Mouse (Mus musculus) intestine, postnatal 0 days (tissue): ENCODE measurements around the gene Slc29a3. TPM values are rescaled to one million over a fixed set of nuclear protein-coding genes. Genes with fewer than 3 reads are reported as not detected.

Experiments
- ATAC-seq: fragments of 200-750 bp; cut with Nextera tagmentation; 2 replicates; pipeline ENCODE4 v1.8.0; 2017; ENCODE audit warnings: mild to moderate bottlenecking, moderate TSS enrichment, moderate library complexity
- H3K27ac ChIP-seq: fragments of 300-500 bp; sonication (generic); 2 replicates; pipeline ENCODE4 v1.5.1; 2014; ENCODE audit warnings: mild to moderate bottlenecking, low read depth, low read length, moderate library complexity
- H3K27me3 ChIP-seq: fragments of 300-500 bp; sonication (generic); replicated peaks from 2 replicates; pipeline ENCODE4 v1.6.1; 2014; ENCODE audit warnings: low read length, mixed read lengths; ENCODE audit not compliant: control insufficient read depth, insufficient read depth
- H3K36me3 ChIP-seq: fragments of 300-500 bp; sonication (generic); 2 replicates; pipeline ENCODE4 v1.6.1; 2014; ENCODE audit warnings: mild to moderate bottlenecking, moderate library complexity; ENCODE audit not compliant: control insufficient read depth, insufficient read depth
- H3K4me1 ChIP-seq: fragments of 300-500 bp; sonication (generic); replicated peaks from 2 replicates; pipeline ENCODE4 v1.6.1; 2014; ENCODE audit warnings: antibody characterized with exemption, low read length, mixed read lengths; ENCODE audit not compliant: control insufficient read depth, insufficient read depth
- H3K4me2 ChIP-seq: fragments of 300-500 bp; sonication (generic); replicated peaks from 2 replicates; pipeline ENCODE4 v1.6.1; 2014; ENCODE audit warnings: low read depth, mild to moderate bottlenecking, moderate library complexity
- H3K4me3 ChIP-seq: fragments of 300-500 bp; sonication (generic); 2 replicates; pipeline ENCODE4 v1.5.1; 2014; ENCODE audit warnings: low read depth, low read length
- H3K9ac ChIP-seq: fragments of 300-500 bp; sonication (generic); 2 replicates; pipeline ENCODE4 v1.6.1; 2014; ENCODE audit warnings: mild to moderate bottlenecking, low read depth, low read length
- H3K9me3 ChIP-seq: fragments of 300-500 bp; sonication (generic); 2 replicates; pipeline ENCODE4 v1.6.1; 2016; ENCODE audit warnings: mixed run types; ENCODE audit not compliant: control insufficient read depth
- CTCF ChIP-seq: sonication (generic); IDR thresholded peaks from 2 replicates; pipeline ENCODE4 v1.5.1; 2016; ENCODE audit warnings: low read depth, mild to moderate bottlenecking, control low read depth, antibody characterized with exemption, moderate library complexity
- WGBS: fragments of 180-500 bp; shearing (Covaris S2); extraction: QIAGEN DNeasy Blood & Tissue Kit; methylation state at CpG from one replicate; pipeline ENCODE4 v1.1.7; 2014; 5-methylcytosine and 5-hydroxymethylcytosine counted together
- polyA plus RNA-seq: library from polyadenylated mRNA; unstranded; fragments of >200 nt; fragmentation: Nextera tagmentation; extraction: Ambion mirVana; gene quantifications from 2 replicates; pipeline ENCODE4 v1.2.1, GENCODE M21; 2015

The Slc29a3 gene
- polyA plus RNA-seq, 1 experiment from 2014 or later: 6.3 TPM

- Histone ChIP-seq H3K9ac (no peak overlapping the region), H3K4me2 (no peak overlapping the region), H3K27me3 (no peaks in the 10 kb centered on the region), H3K4me3 (no peak overlapping the region), H3K36me3 (peaks cover 12% of the 10 kb centered on the region; the same call in 1 of the 2 replicates), H3K27ac (no peak overlapping the region), H3K9me3 (no peaks in the 10 kb centered on the region), H3K4me1 (no peaks in the 10 kb centered on the region)
- 41% methylated on average over 5 of the region's 5 CpGs for WGBS
- no peak for ATAC-seq
- no peak for TF ChIP-seq CTCF
These were observed 25.3 kb downstream of the Slc29a3 start for GRCm38 (mm10) chr10:60727301-60727700.

GRCm38 (mm10) chr10:60726896-60727295 lies 25.7 kb downstream of the Slc29a3 start:
- Histone ChIP-seq H3K9ac (no peak overlapping the region), H3K27ac (no peak overlapping the region), H3K4me2 (no peak overlapping the region), H3K4me1 (no peaks in the 10 kb centered on the region), H3K9me3 (no peaks in the 10 kb centered on the region), H3K4me3 (no peak overlapping the region), H3K36me3 (peaks cover 12% of the 10 kb centered on the region; the same call in 1 of the 2 replicates), H3K27me3 (no peaks in the 10 kb centered on the region)
- no peak for TF ChIP-seq CTCF
- no peak for ATAC-seq
- 72% methylated on average over 3 of the region's 3 CpGs for WGBS

- Histone ChIP-seq H3K4me1 (no peaks in the 10 kb centered on the region), H3K9me3 (no peaks in the 10 kb centered on the region), H3K9ac (no peak overlapping the region), H3K4me2 (no peak overlapping the region), H3K4me3 (no peak overlapping the region), H3K27me3 (no peaks in the 10 kb centered on the region), H3K36me3 (peaks cover 16% of the 10 kb centered on the region; the same call in 1 of the 2 replicates), H3K27ac (no peak overlapping the region)
- no peak for TF ChIP-seq CTCF
- no peak for ATAC-seq
- WGBS: 81% methylated on average over 6 of the region's 6 CpGs
These were observed 28.1 kb downstream of the Slc29a3 start for GRCm38 (mm10) chr10:60724496-60724895.

GRCm38 (mm10) chr10:60723345-60723744 lies 29.2 kb downstream of the Slc29a3 start:
- ATAC-seq: no peak
- H3K4me1 ChIP-seq: no peaks in the 10 kb centered on the region
- H3K27me3 ChIP-seq: no peaks in the 10 kb centered on the region
- H3K9ac ChIP-seq: no peak overlapping the region
- H3K36me3 ChIP-seq: peaks cover 16% of the 10 kb centered on the region; the same call in 1 of the 2 replicates
- no peak overlapping the region for H3K4me3 ChIP-seq
- WGBS: 56% methylated on average over 1 of the region's 1 CpGs
- no peak overlapping the region for H3K27ac ChIP-seq
- no peaks in the 10 kb centered on the region for H3K9me3 ChIP-seq
- peak; percentile 27; the same call in 1 of the 2 replicates for TF ChIP-seq CTCF
- H3K4me2 ChIP-seq: no peak overlapping the region

- H3K9ac ChIP-seq: no peak overlapping the region
- H3K4me2 ChIP-seq: no peak overlapping the region
- H3K9me3 ChIP-seq: no peaks in the 10 kb centered on the region
- H3K27me3 ChIP-seq: no peaks in the 10 kb centered on the region
- H3K4me3 ChIP-seq: no peak overlapping the region
- ATAC-seq: no peak
- TF ChIP-seq CTCF: no peak
- no peak overlapping the region for H3K27ac ChIP-seq
- peaks cover 17% of the 10 kb centered on the region; the same call in 1 of the 2 replicates for H3K36me3 ChIP-seq
- 59% methylated on average over 12 of the region's 12 CpGs for WGBS
- H3K4me1 ChIP-seq: no peaks in the 10 kb centered on the region
These were observed 31.0 kb downstream of the Slc29a3 start for GRCm38 (mm10) chr10:60721640-60722039.

GRCm38 (mm10) chr10:60720461-60720860 lies 32.1 kb downstream of the Slc29a3 start:
- Histone ChIP-seq H3K27ac (no peak overlapping the region), H3K9ac (no peak overlapping the region), H3K4me1 (no peaks in the 10 kb centered on the region), H3K4me3 (no peak overlapping the region), H3K9me3 (no peaks in the 10 kb centered on the region), H3K36me3 (peaks cover 28% of the 10 kb centered on the region), H3K4me2 (no peak overlapping the region), H3K27me3 (no peaks in the 10 kb centered on the region)
- ATAC-seq: no peak
- TF ChIP-seq CTCF: no peak
- WGBS: 70% methylated on average over 5 of the region's 5 CpGs

GRCm38 (mm10) chr10:60718491-60718890 lies 34.1 kb downstream of the Slc29a3 start:
- H3K9ac ChIP-seq: no peak overlapping the region
- no peak for ATAC-seq
- no peak for TF ChIP-seq CTCF
- peaks cover 28% of the 10 kb centered on the region for H3K36me3 ChIP-seq
- no peak overlapping the region for H3K4me3 ChIP-seq
- H3K4me1 ChIP-seq: no peaks in the 10 kb centered on the region
- H3K27me3 ChIP-seq: no peaks in the 10 kb centered on the region
- H3K9me3 ChIP-seq: no peaks in the 10 kb centered on the region
- no peak overlapping the region for H3K4me2 ChIP-seq
- H3K27ac ChIP-seq: no peak overlapping the region
- WGBS: 81% methylated on average over 2 of the region's 2 CpGs
